Comparison of ENCODE assay signal across 8 mouse cellular contexts in genomic region chr5:118514527-118514831, GRCm38 (mm10). TPM values are rescaled to one million over a fixed set of nuclear protein-coding genes. Genes with fewer than 3 reads are reported as not detected.
DNase-seq lines count a peak whose midpoint lies in the region; ATAC-seq and TF ChIP-seq lines count a peak whose summit lies in the region.

No protein-coding gene starts in this region.

- no peak for DNase-seq in gastrocnemius, adult 2 months
- DNase-seq in gastrocnemius, postnatal 14 days = no peak
- DNase-seq in natural killer cell, adult 2 months (ENCODE audit: low spot score in 2 of 2) = no peak
- no peak for DNase-seq in kidney, postnatal 36 days

- intact Hi-C loops in gastrocnemius, adult 2 months (cut with DNase I) = loop anchor here (1.0 to 5.0 kb wide), 2 partner anchors 42 to 46 kb away; partner anchors contain the start of gene Med13l
- intact Hi-C loops in gastrocnemius, postnatal 14 days (cut with DNase I; ENCODE audit: low total_unique reads) = no loop called here

- peaks cover 3% of the 10 kb centered on the region for H3K36me3 ChIP-seq in megakaryocyte, embryonic 14.5 days (replicated peaks; ENCODE audit: low read length)
- H3K36me3 ChIP-seq in limb, embryonic 12.5 days = no peaks in the 10 kb centered on the region
- no peaks in the 10 kb centered on the region for H3K36me3 ChIP-seq in small intestine, adult 2 months (ENCODE audit: control insufficient read depth, insufficient read depth, low read length)

- H3K27me3 ChIP-seq in megakaryocyte, embryonic 14.5 days (replicated peaks) = peaks cover 3% of the 10 kb centered on the region
- H3K27me3 ChIP-seq in limb, embryonic 12.5 days = no peaks in the 10 kb centered on the region
- H3K27me3 ChIP-seq in small intestine, adult 2 months (ENCODE audit: control insufficient read depth, insufficient read depth, low read length) = peaks cover 7% of the 10 kb centered on the region

- H3K4me3 ChIP-seq in gastrocnemius, adult 2 months = peak overlapping the region; percentile 77
- H3K4me3 ChIP-seq in megakaryocyte, embryonic 14.5 days (replicated peaks) = peak overlapping the region; percentile 92
- peak overlapping the region; percentile 31 for H3K4me3 ChIP-seq in limb, embryonic 12.5 days (replicated peaks)
- H3K4me3 ChIP-seq in small intestine, adult 2 months (ENCODE audit: low read depth, low read length) = peak overlapping the region; percentile 51

- no peak for ATAC-seq in megakaryocyte, adult 5-6 weeks (ENCODE audit: poor library complexity, severe bottlenecking)
- no peak for ATAC-seq in limb, embryonic 12.5 days (ENCODE audit: insufficient number of reproducible peaks, insufficient read depth, low FRiP score, low TSS enrichment, low read depth)

- peak overlapping the region; percentile 45; the same call in 1 of the 2 replicates for H3K9ac ChIP-seq in limb, embryonic 12.5 days (replicated peaks)

- TF ChIP-seq POLR2A in small intestine, adult 2 months (IDR thresholded peaks at IDR 0.05; ENCODE audit: low read depth, low read length) = no peak

- H3K9me3 ChIP-seq in megakaryocyte, embryonic 14.5 days = no peaks in the 10 kb centered on the region
- no peaks in the 10 kb centered on the region for H3K9me3 ChIP-seq in limb, embryonic 12.5 days

- 7% methylated on average over 9 of the region's 9 CpGs for WGBS in limb, embryonic 12.5 days
- WGBS in small intestine, adult 2 months = 34% methylated on average over 9 of the region's 9 CpGs

- peaks cover 89% of the 10 kb centered on the region for H3K4me1 ChIP-seq in megakaryocyte, embryonic 14.5 days
- H3K4me1 ChIP-seq in limb, embryonic 12.5 days (replicated peaks) = peaks cover 65% of the 10 kb centered on the region
- peaks cover 4% of the 10 kb centered on the region; the same call in 1 of the 2 replicates for H3K4me1 ChIP-seq in small intestine, adult 2 months (ENCODE audit: control insufficient read depth, insufficient read depth, insufficient read length, low read length)

- H3K4me2 ChIP-seq in limb, embryonic 12.5 days = peak overlapping the region; percentile 60

- peak overlapping the region; percentile 95 for H3K27ac ChIP-seq in gastrocnemius, adult 2 months
- H3K27ac ChIP-seq in limb, embryonic 12.5 days = peak overlapping the region; percentile 92
- peak overlapping the region; percentile 32; the same call in 1 of the 2 replicates for H3K27ac ChIP-seq in small intestine, adult 2 months (ENCODE audit: insufficient read depth, low read depth, low read length)

- TF ChIP-seq CTCF in gastrocnemius, adult 2 months (IDR thresholded peaks at IDR 0.05) = no peak
- no peak for TF ChIP-seq CTCF in small intestine, adult 2 months (IDR thresholded peaks at IDR 0.05; ENCODE audit: extremely low read depth, insufficient read length, insufficient replicate concordance, low read depth, low read length)

RNA-seq across cellular contexts. Expression of gene Med13l, which starts 46.0 kb away (rescaled TPM):
- total RNA-seq in gastrocnemius, adult 2 months (2021) = 10 to 100 TPM; 21.5 to 28.3 TPM
- total RNA-seq in gastrocnemius, postnatal 14 days (2021) = 10 to 100 TPM; 22.0 to 24.1 TPM
- 3.6 and 10.3 TPM in 2 replicates for polyA plus RNA-seq in megakaryocyte, embryonic 14.5 days (2012; ENCODE audit: insufficient read depth, low replicate concordance)
- 25.6 and 30.7 TPM in 2 replicates for total RNA-seq in megakaryocyte, adult 5-6 weeks (2015)
- total RNA-seq in megakaryocyte, adult 5-6 weeks (2017) = 21.5 and 31.8 TPM in 2 replicates
- 17.0 and 17.1 TPM in 2 replicates for polyA plus RNA-seq in limb, embryonic 12.5 days (2016; fragmentation: Nextera tagmentation; extraction: Ambion mirVana)
- 6.0 and 13.6 TPM in 2 replicates for polyA plus RNA-seq in small intestine, adult 2 months (2012; rRNA removed)

Comparison
In these comparisons a context has a peak if more than half of its experiments do, and no peak if none do; other contexts are left out.
1. H3K27ac ChIP-seq: peak in every context shown above with its lines; median percentile 95 in gastrocnemius, adult 2 months; 92 in limb, embryonic 12.5 days; 32 in small intestine, adult 2 months.
2. H3K4me3 ChIP-seq: peak in every context shown above with its lines; median percentile 92 in megakaryocyte, embryonic 14.5 days; 77 in gastrocnemius, adult 2 months; 51 in small intestine, adult 2 months; 31 in limb, embryonic 12.5 days.